Mouse (Mus musculus) testis, postnatal 14 days (tissue): ENCODE results near the gene Bag3.
"Not testable (repeated sequence)": the region's sequence is repeated elsewhere in the genome, so short reads cannot be mapped to it uniquely, and the experiment has no call there.

Experiments
- DNase-seq: peaks from one replicate; pipeline ENCODE4 v3.0.0; 2021; ENCODE audit warnings: low spot score

Gene Bag3

GRCm38 (mm10) chr7:128569429-128569828 is 46.0 kb downstream of the Bag3 start:
- not testable (repeated sequence) for DNase-seq

- no peak for DNase-seq
Observed at GRCm38 (mm10) chr7:128569987-128570656, 46.7 kb downstream of the Bag3 start.

- not testable (repeated sequence) for DNase-seq
Observed at GRCm38 (mm10) chr7:128570657-128571056, 47.2 kb downstream of the Bag3 start.

- DNase-seq, result no peak
Observed at GRCm38 (mm10) chr7:128572030-128572429, 48.6 kb downstream of the Bag3 start.

GRCm38 (mm10) chr7:128575211-128575610 is 51.8 kb downstream of the Bag3 start:
- DNase-seq, result no peak

GRCm38 (mm10) chr7:128575794-128576193 is 52.4 kb downstream of the Bag3 start:
- no peak for DNase-seq

GRCm38 (mm10) chr7:128577607-128578006 is 54.2 kb downstream of the Bag3 start:
- no peak for DNase-seq

GRCm38 (mm10) chr7:128578199-128578945 is 55.0 kb downstream of the Bag3 start:
- no peak for DNase-seq

GRCm38 (mm10) chr7:128579381-128579780 is 56.0 kb downstream of the Bag3 start:
- DNase-seq, result no peak

- no peak for DNase-seq
Observed at GRCm38 (mm10) chr7:128580318-128580717, 56.9 kb downstream of the Bag3 start.

- DNase-seq, result peak; percentile 47
Observed at GRCm38 (mm10) chr7:128581864-128582484, 58.6 kb downstream of the Bag3 start.

- DNase-seq, result peak; percentile 30
Observed at GRCm38 (mm10) chr7:128583213-128583948, 60.0 kb downstream of the Bag3 start.

GRCm38 (mm10) chr7:128587334-128587933 is 64.0 kb downstream of the Bag3 start:
- no peak for DNase-seq

GRCm38 (mm10) chr7:128591345-128592084 is 68.1 kb downstream of the Bag3 start:
- DNase-seq, result peak; percentile 60

- peak; percentile 52 for DNase-seq
Observed at GRCm38 (mm10) chr7:128592118-128592935, 68.9 kb downstream of the Bag3 start.

- DNase-seq, result no peak
Observed at GRCm38 (mm10) chr7:128592936-128593241, 69.5 kb downstream of the Bag3 start.

- no peak for DNase-seq
Observed at GRCm38 (mm10) chr7:128596274-128596673, 72.9 kb downstream of the Bag3 start.
